Mouse (Mus musculus) MEL (cell line): ENCODE data around the gene Oas1d.

Experiments
- CTCF ChIP-seq, 3 experiments: IDR thresholded peaks in 2 of 3; conservative IDR thresholded peaks in 1 of 3; 2 replicates each; pipeline ENCODE4 v1.5.1; 2011 to 2012; ENCODE audit warnings: low read length in 3 of 3, low read depth in 2 of 3, mild to moderate bottlenecking in 2 of 3, improper control_type of control experiment in 1 of 3, inconsistent platforms in 1 of 3, mixed read lengths in 1 of 3, moderate library complexity in 1 of 3; ENCODE audit not compliant: control insufficient read depth in 1 of 3, insufficient read depth in 1 of 3, poor library complexity in 1 of 3, severe bottlenecking in 1 of 3
- EP300 ChIP-seq, 2 experiments: IDR thresholded peaks; 2 replicates each; pipeline ENCODE4 v1.6.1; 2011; ENCODE audit warnings: improper control_type of control experiment in 2 of 2, low read length in 2 of 2, low read depth in 1 of 2, mild to moderate bottlenecking in 1 of 2
- ETS1 ChIP-seq: IDR thresholded peaks from 2 replicates; pipeline ENCODE4 v1.6.1; 2012; ENCODE audit warnings: low read depth, mild to moderate bottlenecking, inconsistent platforms, low read length, improper control_type of control experiment, moderate library complexity
- POLR2A ChIP-seq, 2 experiments: IDR thresholded peaks; 2 replicates each; pipeline ENCODE4 v1.6.1; 2011 to 2012; ENCODE audit warnings: low read length in 2 of 2, mild to moderate bottlenecking in 2 of 2, control low read depth in 1 of 2, improper control_type of control experiment in 1 of 2, low read depth in 1 of 2, moderate library complexity in 1 of 2; ENCODE audit not compliant: control insufficient read depth in 1 of 2, insufficient read depth in 1 of 2, poor library complexity in 1 of 2
- TAL1 ChIP-seq: IDR thresholded peaks from 2 replicates; pipeline ENCODE4 v1.6.1; 2012; ENCODE audit warnings: mild to moderate bottlenecking, inconsistent platforms, low read length, moderate library complexity, mixed read lengths
- TBP ChIP-seq: IDR thresholded peaks from 2 replicates; pipeline ENCODE4 v1.8.0; 2011; ENCODE audit warnings: low read depth, low read length, improper control_type of control experiment
- USF2 ChIP-seq, 2 experiments: IDR thresholded peaks; 2 replicates each; pipeline ENCODE4 v1.6.1; 2011 to 2012; ENCODE audit warnings: improper control_type of control experiment in 2 of 2, low read length in 2 of 2, borderline replicate concordance in 1 of 2, inconsistent platforms in 1 of 2, low read depth in 1 of 2, mild to moderate bottlenecking in 1 of 2; ENCODE audit not compliant: insufficient read depth in 1 of 2
- ZNF384 ChIP-seq: IDR thresholded peaks from 2 replicates; pipeline ENCODE4 v1.6.1; 2012; ENCODE audit warnings: low read depth, mild to moderate bottlenecking, inconsistent platforms, low read length, improper control_type of control experiment

DNA sequence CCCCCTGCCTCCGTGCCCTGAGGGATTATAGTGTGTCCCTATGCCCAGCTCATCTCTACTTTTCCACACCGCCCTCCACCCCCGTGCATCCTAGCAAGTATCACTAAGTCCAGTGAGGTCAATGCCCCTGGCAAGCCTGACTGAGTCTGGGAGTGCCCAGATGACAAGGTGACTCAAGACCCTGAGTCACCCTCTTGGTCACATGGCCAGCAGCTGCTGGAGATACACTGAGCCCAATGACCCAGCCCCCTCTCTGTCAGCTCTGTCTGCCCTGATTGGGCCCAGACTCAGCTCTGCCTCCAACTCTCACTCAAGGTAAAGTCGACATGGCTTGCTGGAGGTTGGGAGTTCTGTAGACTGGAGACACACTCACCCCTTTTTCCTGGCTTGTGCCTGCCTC lies 23.5 kb downstream of the Oas1d start:
- no peak for TF ChIP-seq CTCF (IDR thresholded peaks at IDR 0.05 in 2 of 3, conservative IDR thresholded peaks at IDR 0.05 in 1 of 3; ENCODE audit: control insufficient read depth in 1 of 3, insufficient read depth in 1 of 3, low read depth in 2 of 3, low read length in 3 of 3, poor library complexity in 1 of 3, severe bottlenecking in 1 of 3)
- TF ChIP-seq ZNF384, result no peak
- no peak for TF ChIP-seq POLR2A (IDR thresholded peaks at IDR 0.05; ENCODE audit: control insufficient read depth in 1 of 2, insufficient read depth in 1 of 2, low read depth in 1 of 2, low read length in 2 of 2, poor library complexity in 1 of 2)
- no peak for TF ChIP-seq TAL1
- no peak for TF ChIP-seq ETS1
- no peak for TF ChIP-seq TBP
- TF ChIP-seq EP300 (IDR thresholded peaks at IDR 0.05; ENCODE audit: low read depth in 1 of 2, low read length in 2 of 2), result no peak
- no peak for TF ChIP-seq USF2 (IDR thresholded peaks at IDR 0.05; ENCODE audit: borderline replicate concordance in 1 of 2, insufficient read depth in 1 of 2, low read depth in 1 of 2, low read length in 2 of 2)
